Mouse (Mus musculus): Measurements from ENCODE around the gene Timm23.
"Not testable (repeated sequence)": the region's sequence is repeated elsewhere in the genome, so short reads cannot be mapped to it uniquely, and the experiment has no call there.

Timm23 gene

DNA sequence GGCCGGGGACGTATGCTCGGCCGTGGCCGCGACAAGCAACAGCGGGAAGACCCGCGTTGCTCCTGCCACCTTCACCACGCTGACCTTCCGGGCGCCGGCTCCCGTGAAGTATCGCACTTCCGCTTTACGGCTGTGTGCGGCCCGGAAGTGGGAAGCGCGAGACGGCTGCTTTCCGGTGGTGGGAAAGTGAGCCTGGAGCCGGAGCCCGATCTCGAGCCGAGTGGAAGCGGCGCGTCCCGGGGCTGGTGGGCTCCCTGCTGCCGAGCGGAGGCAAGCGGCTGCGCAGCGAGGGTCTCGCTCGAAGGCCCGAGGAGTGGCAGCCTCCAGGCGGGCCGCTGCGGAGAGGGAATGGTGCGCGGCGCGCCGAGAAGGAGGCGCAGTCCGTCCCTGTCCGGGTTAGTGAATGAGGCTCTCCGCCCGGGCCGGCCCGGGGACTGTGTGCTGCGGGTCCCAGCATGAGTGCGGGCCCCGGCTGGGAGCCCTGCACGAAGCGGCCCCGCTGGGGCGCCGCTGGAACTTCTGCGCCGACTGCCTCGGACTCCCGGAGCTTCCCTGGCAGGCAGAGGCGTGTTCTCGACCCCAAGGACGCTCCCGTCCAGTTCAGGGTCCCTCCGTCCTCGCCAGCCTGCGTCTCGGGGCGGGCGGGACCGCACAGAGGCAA is at the start of gene Timm23, which contains the start of gene Parg:
Timm23 (minus strand) TSS at position 108 of the 661 bp plus-strand sequence.
Parg (plus strand) TSS at position 159 of the 661 bp plus-strand sequence.
- DNase-seq, result peak; percentile 84

DNA sequence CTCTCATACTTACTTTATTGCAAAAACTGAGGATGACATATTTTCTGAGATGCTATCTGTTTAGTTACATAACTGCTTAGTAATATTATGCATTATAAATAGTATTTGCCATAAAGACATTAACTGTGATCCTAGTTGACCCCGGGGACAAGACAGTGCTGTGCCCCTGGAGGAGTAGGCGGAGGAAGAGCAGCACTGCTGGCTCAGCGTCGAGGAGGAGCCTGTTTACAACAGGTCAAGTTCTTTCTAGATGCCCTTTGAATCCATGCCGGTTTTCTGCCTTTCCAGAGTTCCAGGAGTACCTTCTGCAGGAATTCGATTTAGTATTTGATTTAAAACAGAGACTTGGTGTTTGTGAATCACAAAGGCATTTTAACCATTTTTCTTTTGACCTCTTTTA is 47.9 kb upstream of the Timm23 start:
- DNase-seq, result no peak

DNA sequence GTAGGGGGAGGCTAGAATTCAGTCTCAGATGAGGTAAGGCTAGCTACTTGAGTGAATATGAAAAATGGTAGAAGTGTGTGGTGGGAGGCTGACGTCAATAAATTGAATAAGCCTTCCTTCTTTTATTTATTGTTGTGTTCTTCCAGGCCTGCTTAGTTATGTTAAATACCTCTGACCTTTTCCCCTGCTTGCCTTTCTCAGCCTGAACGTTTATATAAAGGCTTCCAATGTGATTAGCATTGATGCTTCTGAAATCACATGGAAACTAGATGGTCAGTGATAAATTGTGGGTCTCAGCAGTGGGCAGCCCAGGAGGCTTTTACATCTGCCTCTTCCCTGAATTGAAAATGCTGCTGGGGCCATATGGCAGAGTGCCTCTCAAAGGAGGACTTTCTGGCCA is 44.3 kb upstream of the Timm23 start:
- no peak for DNase-seq

DNA sequence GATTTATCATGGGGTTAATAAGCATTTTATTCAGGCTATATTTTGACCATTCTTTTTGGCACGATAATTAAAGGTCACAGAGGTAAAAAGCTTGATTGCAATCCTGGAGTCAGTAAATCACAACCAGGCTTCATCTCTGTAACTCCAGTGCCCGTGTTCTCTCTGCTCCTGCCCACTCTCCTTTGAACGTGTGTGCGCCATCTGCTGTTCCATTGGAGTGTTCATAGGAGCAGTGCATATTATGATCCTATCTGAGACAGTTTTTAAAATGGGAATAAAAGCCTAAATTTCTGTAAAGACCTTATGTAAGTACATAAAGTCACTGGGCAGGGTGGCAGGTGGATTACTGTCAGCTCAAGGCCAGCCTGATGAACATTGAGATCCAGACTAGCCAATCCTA is 40.7 kb upstream of the Timm23 start:
- DNase-seq, result no peak

DNA sequence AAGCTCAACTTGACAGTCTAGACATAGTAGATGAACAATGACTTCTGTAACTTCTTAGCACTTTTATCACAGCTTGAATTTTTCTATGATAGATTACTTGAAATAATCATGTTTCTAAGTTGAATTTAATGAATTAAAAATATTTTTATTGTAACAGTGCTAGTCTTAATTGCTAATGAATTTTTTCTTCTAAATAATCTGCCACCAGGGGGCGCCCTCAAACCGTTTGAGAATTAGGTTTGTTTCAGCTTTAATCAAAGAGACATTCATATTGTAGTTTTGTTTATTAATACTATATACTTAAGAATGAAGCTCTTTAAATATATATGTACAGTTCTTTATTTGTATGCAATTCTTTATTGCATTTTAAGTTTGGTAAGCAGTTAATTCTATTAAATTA is 27.3 kb upstream of the Timm23 start:
- DNase-seq, result peak; percentile 36

DNA sequence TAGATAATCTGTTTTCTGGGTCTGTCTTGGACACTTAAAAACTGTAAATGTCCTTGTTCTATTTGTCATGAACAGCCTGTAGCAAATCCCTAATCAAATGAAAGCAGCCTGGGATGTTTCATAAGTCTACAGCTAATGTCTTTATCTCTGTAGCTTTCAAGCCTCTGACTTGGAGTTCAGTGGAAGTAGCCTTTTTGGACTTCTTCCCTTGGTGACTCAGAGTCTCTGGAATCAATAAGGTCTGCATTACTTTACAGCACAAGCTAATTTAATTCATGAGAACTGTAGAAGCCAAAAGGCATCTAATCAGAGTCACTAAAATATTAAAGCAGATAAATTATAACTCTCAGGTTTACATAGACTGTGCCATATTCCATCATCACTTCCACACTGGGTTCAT is 24.9 kb upstream of the Timm23 start:
- no peak for DNase-seq

DNA sequence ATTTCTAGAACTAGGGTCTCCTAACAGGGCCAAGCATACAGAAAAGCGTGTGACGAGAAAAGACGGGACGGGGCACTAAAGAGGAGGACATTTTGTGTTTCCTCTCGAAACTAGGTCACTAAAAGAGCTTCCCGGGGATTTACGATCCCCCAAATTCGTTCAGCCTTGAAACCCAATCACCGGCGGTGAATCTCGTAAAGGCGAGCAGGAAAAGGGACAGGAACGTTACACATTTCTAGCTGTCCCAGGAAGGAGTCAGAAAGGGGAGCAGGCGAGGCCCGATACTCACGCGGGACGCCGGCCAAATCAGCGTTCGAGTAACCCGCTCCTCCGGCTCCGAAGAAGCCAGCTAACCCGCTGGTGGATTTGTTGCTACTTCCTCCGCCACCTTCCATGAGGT is 344 bp downstream of the Timm23 start:
- DNase-seq, result no peak

DNA sequence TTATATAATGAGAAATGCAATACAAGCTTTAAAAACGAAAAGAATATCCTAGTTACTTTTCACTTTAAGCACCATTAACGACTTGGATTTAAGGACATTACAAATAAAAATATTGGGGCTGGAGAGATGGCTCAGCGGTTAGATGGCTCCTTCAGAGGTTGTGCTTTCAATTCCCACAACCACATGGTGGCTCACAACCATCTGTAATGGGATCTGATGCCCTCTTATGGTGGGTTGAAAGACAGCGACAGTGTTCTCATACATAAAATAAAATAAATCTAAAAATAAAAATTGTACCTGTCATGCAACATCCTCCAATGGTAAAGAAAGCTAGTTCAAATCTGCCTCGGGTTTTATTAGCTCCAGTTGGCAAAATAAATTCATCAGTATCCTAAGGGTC is 8.1 kb downstream of the Timm23 start:
- not testable (repeated sequence) for DNase-seq

DNA sequence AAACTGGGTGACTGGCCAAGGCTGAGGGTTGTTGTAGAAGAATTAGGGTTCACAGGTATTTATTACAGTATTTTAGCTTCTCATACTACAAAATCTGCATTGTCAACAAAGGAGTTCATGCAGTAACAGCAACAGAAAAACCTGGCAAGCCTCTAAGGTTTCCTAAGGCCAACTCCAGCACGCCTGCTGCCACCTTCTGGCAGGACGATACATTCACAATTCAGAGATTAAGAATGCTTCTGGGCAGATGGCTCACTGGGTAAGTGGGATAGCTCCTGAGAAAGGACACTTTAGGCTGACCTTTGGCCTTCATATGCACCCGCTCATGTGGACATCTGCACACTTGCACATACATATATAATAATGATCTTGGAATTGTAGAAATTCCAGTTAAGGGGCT is 9.3 kb downstream of the Timm23 start:
- DNase-seq, result peak; percentile 44

DNA sequence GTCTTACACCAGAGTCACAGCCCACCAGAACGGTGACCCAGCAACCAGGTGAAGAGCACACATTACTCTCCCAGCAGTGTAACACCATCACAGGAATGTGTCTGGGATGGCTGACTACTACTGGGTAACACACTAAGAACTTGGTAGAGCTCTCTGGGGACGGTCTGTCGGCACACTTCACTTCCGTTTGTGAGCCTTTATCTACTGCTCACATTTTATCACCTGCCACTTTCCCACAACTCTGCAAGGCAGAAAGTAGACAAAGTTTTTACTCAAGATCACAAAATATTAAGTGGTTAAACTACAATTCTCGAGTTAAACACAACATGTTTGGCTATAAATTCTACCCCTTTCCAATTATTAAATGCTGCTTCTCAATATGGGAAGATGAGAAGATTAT is 9.8 kb downstream of the Timm23 start:
- DNase-seq, result no peak

DNA sequence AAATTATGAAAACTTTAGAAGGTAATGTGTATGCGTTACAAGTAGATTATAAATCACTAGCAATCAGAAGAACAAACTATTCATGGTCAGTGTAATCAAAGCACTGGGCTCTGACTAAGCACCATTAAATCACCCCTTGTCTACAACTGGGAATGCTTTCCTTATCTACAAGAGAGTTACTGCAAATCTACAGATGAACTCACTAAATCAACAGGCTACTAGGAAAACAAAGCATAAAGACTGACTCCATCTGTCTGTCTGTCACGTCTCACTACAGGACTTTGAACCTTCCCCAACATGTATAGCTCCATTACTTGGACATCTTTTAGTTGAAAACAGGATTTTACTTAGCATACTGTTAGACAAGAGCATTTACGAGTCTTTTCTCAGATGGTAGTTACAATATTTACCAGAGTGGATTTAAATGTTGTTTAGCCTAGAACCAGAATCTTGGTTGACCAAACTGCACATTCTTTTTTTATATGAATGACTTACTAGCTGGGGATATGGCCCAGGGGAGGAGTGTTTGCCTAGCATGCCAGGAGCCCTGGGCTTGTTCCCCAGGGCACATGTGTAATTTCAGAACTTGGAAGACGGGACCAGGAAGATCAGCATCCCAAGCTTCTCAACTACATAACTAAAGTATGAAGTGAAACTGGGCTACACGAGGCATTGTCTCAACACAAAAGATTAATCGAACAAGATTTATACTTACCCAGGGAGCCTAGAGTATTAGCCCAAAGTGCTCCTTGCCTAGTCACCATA is 10.9 kb downstream of the Timm23 start:
- no peak for DNase-seq

DNA sequence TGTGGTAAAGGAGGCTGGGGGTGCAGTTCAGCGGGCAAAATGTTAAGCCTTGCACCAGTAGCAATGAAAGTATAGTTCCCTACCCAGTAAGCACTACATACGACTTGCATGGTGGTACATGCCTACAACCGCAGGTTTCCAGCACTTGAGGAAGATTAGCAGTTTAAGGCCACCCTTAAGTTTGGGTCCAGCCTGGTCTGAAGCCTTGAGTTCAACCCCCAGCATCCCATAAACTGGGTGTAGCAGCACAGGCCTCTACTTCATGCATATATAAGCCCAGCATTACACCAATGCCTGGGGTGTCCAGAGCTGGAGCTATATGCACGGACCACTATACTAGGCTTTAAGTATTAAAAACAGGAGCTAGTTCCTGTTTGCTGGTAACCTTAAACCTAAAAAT is 17.9 kb downstream of the Timm23 start:
- no peak for DNase-seq

DNA sequence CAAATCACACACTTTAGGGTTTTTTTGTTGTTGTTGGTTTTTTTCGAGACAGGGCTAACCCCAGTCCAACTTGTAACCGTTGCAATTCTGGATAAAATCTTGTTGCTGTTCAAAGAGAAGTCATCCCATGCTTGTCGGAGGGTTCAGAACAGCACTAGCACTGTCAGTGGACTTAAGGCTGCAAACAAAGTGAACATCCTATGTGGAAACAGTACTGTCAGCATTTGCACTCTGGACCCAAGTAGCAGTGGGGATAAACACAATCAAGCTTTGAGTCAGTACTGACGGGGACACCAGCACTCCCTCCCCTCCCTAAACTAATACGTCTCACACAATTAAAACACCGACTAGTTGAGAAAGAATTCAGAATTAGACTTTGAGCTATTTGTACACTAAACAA is 20.8 kb downstream of the Timm23 start:
- no peak for DNase-seq

DNA sequence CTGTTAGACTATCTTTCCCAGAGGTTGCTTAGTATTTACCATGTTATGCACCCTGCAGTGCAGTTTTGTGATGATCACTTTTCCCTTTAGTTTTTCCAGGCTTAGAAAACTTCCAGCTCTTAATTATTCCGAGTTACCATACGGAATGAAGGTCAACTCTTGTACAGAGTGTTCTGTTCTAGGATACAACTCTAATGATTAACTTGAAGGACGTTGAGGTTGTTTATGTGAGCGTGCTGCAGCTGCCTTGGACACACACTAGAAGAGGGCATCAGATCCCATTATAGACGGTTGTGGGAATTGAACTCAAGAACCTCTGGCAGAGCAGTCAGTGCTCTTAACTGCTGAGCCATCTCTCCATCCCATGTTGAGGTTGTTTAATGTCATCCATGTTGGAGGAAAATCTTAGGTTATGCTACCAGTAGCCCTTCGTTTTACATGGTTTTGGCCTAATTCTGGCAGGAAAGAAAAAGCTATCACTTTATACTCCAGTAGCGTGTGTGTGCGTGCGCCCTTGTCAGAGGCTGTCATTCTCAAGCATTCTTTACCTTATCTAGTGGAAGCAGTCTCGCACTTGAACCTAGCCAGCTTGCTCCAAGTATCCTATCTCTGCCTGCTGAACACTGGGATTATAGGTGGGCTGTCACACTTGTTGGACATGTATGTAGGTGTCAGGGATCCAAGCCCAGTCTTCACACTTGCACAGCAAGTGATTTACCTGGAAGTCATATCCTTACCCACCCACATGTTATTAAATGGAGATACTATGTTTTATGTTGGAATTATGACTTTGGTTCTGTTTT is 22.1 kb downstream of the Timm23 start:
- no peak for DNase-seq

DNA sequence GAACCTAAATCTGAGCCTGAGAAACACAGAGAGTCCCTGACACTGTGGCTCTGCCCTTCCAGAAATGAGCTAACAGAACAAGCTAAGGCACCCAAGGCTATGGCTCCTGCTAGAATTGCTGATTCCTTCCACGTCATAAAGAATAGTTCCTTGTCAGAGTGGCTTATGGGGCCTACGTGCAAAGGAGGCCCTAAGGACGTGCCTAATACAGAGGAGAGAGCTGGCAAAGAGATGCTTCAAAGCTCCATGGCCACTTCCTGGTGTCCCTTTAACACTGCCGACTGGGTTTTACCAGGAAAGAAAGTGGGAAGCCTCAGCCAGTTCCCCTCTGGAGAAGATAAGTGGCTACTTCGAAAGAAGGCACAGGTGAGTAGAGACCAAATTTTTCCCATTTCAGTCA is 25.1 kb downstream of the Timm23 start:
- DNase-seq, result not testable (repeated sequence)

DNA sequence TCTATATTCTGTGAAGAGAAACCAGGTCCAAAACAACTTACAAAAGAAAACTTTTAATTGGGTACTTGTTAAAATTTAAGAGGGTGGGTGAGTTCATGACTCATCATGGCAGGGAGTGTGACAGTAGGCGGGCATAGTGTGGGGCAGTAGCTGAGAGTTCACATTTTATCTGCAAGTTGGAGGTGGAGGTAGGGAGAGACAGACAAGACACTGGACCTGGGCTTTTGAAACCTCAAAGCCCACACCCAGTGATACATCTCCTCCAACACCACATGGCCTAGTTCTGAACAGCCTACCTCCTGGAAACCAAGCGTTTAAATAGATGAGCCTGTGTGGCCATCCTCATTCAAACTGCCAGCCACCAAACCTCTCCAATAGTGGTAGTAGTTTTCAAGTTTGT is 26.4 kb downstream of the Timm23 start:
- no peak for DNase-seq

DNA sequence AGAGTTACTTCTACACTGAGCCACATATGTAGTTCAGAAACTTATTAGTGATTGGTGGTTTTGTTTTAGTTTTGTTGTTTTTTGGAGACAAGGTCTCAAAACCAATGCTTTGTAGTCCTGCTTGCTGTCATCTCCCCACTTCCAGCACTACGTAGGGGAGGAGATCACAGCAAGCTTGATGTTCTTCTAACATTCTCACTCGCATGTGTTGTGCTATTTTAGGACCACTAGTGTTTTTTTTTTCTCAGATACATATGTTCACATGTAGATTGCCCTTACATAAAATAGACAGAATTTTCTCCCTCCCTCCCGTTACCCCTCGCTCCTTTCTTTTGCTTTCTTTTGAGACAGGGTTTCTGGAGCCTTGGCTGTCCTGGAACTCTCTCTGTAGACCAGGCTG is 31.6 kb downstream of the Timm23 start:
- no peak for DNase-seq

DNA sequence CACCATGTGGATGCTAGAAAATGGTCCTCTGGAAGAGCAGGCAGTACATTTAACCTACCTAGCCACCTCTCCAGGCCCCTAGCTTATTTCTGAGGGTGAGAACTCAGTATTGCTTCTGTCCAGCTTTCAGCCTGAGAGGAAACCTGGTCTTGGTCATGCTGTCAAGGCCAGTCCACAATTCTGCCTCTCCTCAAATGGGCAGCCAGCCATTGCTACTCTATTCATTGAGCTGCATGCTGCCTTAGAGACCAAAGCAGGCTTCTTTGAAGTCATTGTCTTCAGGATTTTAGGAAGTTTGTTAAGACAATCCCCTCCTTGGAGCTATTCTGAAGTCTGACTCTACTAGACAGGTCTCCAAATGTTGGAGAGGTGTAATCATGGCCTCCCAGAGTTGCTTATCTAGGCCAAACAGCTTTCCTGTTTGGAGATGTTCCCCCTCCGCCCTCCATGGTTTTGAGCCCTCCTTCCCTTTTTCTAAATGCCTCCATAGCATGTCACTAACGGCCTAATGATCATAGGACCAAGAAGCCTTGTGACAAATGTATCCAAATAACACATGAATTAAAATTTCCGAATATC is 33.0 kb downstream of the Timm23 start:
- no peak for DNase-seq

DNA sequence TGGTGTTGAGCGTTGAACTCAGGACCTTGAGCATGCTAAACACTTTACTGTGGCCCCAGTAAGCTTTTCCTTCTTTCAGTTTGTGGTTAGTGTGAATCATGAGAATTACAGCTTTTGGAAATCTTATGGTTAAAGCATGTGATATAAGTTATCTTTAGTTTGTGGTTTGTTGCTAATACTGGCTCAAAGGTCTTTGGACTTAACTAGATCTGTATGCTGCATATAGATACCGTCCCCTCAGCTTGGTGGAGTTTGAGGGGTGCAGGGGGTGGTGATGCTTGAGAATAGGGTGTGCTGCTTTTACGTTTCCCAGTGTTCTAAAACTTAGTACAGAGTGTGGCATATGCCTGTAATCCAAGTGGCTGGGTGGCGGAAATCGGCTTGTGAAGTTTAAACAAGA is 34.4 kb downstream of the Timm23 start:
- no peak for DNase-seq

DNA sequence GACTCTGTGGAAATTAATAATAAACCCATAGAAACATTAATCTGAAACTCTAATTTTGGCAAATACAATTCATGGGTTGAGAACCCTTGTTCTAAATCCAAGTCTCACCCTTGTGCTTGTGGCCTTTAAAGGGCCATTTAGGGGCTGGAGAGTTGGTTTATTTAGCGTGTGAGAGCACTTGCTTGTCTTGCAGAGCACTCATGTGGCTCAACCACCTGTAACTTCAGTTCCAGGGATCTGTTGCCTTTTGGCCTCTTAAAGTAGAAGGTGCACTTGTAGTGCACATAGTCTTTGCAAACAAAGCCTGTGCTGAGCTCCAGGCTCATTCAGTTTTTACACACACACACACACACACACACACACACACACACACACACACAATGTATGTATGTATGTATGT is 34.9 kb downstream of the Timm23 start:
- DNase-seq, result no peak

DNA sequence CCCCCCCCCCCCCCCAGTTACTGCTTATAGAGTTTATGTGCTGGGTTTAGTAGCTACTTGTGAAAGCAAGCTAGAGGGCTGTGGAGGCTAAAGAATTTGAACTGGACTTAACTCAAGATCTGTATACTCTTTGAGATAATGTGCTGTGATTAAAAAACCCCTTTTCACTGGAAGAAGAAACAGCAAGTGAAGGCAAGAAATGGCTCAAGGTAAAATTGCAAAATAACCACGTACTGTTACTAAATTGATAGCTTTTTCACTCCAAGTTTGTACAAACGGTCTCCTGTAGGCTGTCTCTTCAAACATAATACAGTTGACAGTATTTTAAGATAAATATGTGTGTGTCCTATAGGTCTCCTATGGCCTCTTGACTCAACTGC is 35.6 kb downstream of the Timm23 start:
- DNase-seq, result no peak

DNA sequence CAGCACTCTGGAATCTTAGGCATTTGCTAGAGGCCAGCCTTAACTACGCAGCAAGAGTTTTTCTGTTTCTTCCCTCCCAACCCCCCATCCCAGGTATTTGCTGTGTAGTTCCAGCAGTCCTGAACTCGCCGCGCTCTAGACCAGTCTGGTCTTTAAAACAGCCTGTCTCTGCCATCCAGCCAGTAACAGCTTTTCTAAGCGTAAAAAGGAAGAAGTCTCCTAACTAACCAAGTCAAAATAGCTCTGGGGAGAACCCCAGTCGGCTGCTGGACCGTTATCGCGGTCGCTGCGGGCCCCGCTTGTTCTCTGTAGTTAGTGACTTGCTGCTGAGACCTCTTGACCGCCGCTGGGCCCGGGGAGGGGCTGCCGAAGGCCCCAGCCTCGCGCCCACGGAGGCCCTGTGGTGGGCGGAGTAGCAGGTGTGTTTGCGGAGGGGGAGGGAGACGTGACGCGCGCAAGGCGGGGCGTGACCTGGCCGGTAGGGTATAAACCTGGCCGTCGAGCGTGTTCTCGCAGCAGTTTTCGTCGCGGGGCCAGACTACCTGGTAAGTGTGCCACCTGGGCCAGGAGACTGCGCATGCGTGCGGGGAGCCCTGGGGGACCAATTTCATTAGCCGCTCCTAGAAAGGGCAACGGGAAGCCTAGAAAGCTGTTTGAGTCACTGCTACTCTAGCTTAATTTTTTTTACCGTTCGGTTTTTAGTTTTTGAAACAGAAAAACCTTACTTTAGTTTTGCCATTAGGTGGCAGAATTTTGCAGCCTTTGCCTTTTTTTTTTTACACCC is 36.2 kb downstream of the Timm23 start:
- peak; percentile 84 for DNase-seq

All from thymus, postnatal 25 days (tissue).